Mouse (Mus musculus) CH12.LX (cell line): ENCODE results near the gene Usp18. TPM values are rescaled to one million over a fixed set of nuclear protein-coding genes. Genes with fewer than 3 reads are reported as not detected.
A peak's percentile ranks its signal among the peaks of the same experiment; 100 is the strongest.

Experiments
- DNase-seq: peaks from one replicate; pipeline ENCODE4 v3.0.0-alpha.2; 2013; ENCODE audit errors: extremely low read depth
- H3K27ac ChIP-seq: 2 replicates; pipeline ENCODE4 v1.5.1; 2012; ENCODE audit warnings: low read depth, mild to moderate bottlenecking, control low read depth, moderate library complexity; ENCODE audit not compliant: insufficient read depth
- H3K27me3 ChIP-seq: replicated peaks from 2 replicates; pipeline ENCODE3; 2012; ENCODE audit warnings: inconsistent platforms
- H3K36me3 ChIP-seq, 2 experiments: replicated peaks in 1 of 2; 2 replicates each; pipeline versions ENCODE3 to v1.6.1; 2012; ENCODE audit warnings: inconsistent platforms in 1 of 2, low read length in 1 of 2, mild to moderate bottlenecking in 1 of 2, mixed read lengths in 1 of 2, moderate library complexity in 1 of 2; ENCODE audit not compliant: control insufficient read depth in 1 of 2, insufficient read depth in 1 of 2
- H3K4me1 ChIP-seq, 2 experiments: 2 replicates each; pipeline ENCODE4 v1.6.1; 2012; ENCODE audit warnings: inconsistent platforms in 1 of 2, moderate library complexity in 1 of 2; ENCODE audit not compliant: insufficient read depth in 2 of 2, control insufficient read depth in 1 of 2
- H3K4me2 ChIP-seq: 2 replicates; pipeline ENCODE4 v1.6.1; 2012; ENCODE audit warnings: low read depth, mild to moderate bottlenecking, control low read depth; ENCODE audit not compliant: poor library complexity, insufficient read depth, severe bottlenecking
- H3K4me3 ChIP-seq, 3 experiments: fragments of 150-350 bp in 1 of 3; sonication (generic) in 1 of 3; replicated peaks in 1 of 3; 2 replicates each; pipeline versions ENCODE3 to v1.5.1; 2011 to 2012; ENCODE audit warnings: low read depth in 2 of 3, low read length in 2 of 3, mild to moderate bottlenecking in 2 of 3, moderate library complexity in 2 of 3, control low read depth in 1 of 3, improper control_type of control experiment in 1 of 3, inconsistent platforms in 1 of 3, mixed read lengths in 1 of 3; ENCODE audit not compliant: poor library complexity in 1 of 3
- H3K79me2 ChIP-seq: replicated peaks from 2 replicates; pipeline ENCODE4 v1.6.1; 2012; ENCODE audit warnings: mild to moderate bottlenecking, moderate library complexity; ENCODE audit not compliant: control insufficient read depth, poor library complexity, insufficient read depth, severe bottlenecking; ENCODE audit errors: extremely low read depth
- H3K9ac ChIP-seq: 2 replicates; pipeline ENCODE4 v1.6.1; 2012; ENCODE audit warnings: low read depth, mild to moderate bottlenecking, control low read depth, moderate library complexity; ENCODE audit not compliant: insufficient read depth
- H3K9me3 ChIP-seq: replicated peaks from 2 replicates; pipeline ENCODE3; 2012; ENCODE audit warnings: low read length, inconsistent platforms, mixed read lengths
- CTCF ChIP-seq, 2 experiments: IDR thresholded peaks in 1 of 2; conservative IDR thresholded peaks in 1 of 2; 2 replicates each; pipeline ENCODE4 v1.5.1; 2011 to 2012; ENCODE audit warnings: low read depth in 2 of 2, low read length in 2 of 2, improper control_type of control experiment in 1 of 2, inconsistent platforms in 1 of 2, mild to moderate bottlenecking in 1 of 2, moderate library complexity in 1 of 2
- EP300 ChIP-seq: IDR thresholded peaks from 2 replicates; pipeline ENCODE4 v1.6.1; 2011; ENCODE audit warnings: low read length, improper control_type of control experiment
- GABPA ChIP-seq: IDR thresholded peaks from 2 replicates; pipeline ENCODE4 v1.6.1; 2012; ENCODE audit warnings: low read depth, low read length, improper control_type of control experiment, inconsistent platforms; ENCODE audit not compliant: insufficient replicate concordance
- JUN ChIP-seq: IDR thresholded peaks from 2 replicates; pipeline ENCODE4 v1.6.1; 2011; ENCODE audit warnings: low read depth, mild to moderate bottlenecking, low read length, improper control_type of control experiment, moderate library complexity; ENCODE audit not compliant: insufficient read depth
- JUND ChIP-seq: conservative IDR thresholded peaks from 2 replicates; pipeline ENCODE4 v1.6.1; 2011; ENCODE audit warnings: low read depth, low read length, improper control_type of control experiment
- MAFK ChIP-seq: IDR thresholded peaks from 2 replicates; pipeline ENCODE4 v1.6.1; 2011; ENCODE audit warnings: low read length, improper control_type of control experiment; ENCODE audit not compliant: insufficient replicate concordance
- MAZ ChIP-seq: IDR thresholded peaks from 2 replicates; pipeline ENCODE4 v1.6.1; 2012; ENCODE audit warnings: low read depth, mild to moderate bottlenecking, inconsistent platforms, low read length, improper control_type of control experiment, moderate library complexity
- MYC ChIP-seq: IDR thresholded peaks from 2 replicates; pipeline ENCODE4 v1.6.1; 2011; ENCODE audit warnings: low read depth, mild to moderate bottlenecking, improper control_type of control experiment, low read length
- NRF1 ChIP-seq: IDR thresholded peaks from 2 replicates; pipeline ENCODE4 v1.6.1; 2014; ENCODE audit warnings: low read depth, mild to moderate bottlenecking, inconsistent platforms, low read length, improper control_type of control experiment, moderate library complexity
- POLR2AphosphoS2 ChIP-seq: IDR thresholded peaks from 2 replicates; pipeline ENCODE4 v1.6.1; 2011; ENCODE audit warnings: low read depth, low read length, improper control_type of control experiment
- RAD21 ChIP-seq: IDR thresholded peaks from 2 replicates; pipeline ENCODE4 v1.6.1; 2011; ENCODE audit warnings: low read depth, mild to moderate bottlenecking, low read length, improper control_type of control experiment, moderate library complexity
- RCOR1 ChIP-seq: conservative IDR thresholded peaks from 2 replicates; pipeline ENCODE4 v1.6.1; 2012; ENCODE audit warnings: low read depth, mild to moderate bottlenecking, inconsistent platforms, low read length, improper control_type of control experiment
- SIN3A ChIP-seq: IDR thresholded peaks from 2 replicates; pipeline ENCODE4 v1.6.1; 2012; ENCODE audit warnings: low read length, improper control_type of control experiment, inconsistent platforms
- SMC3 ChIP-seq: IDR thresholded peaks from 2 replicates; pipeline ENCODE4 v1.6.1; 2011; ENCODE audit warnings: low read depth, low read length, improper control_type of control experiment
- TBP ChIP-seq: conservative IDR thresholded peaks from 2 replicates; pipeline ENCODE4 v1.6.1; 2011; ENCODE audit warnings: low read depth, low read length, improper control_type of control experiment
- TCF12 ChIP-seq: IDR thresholded peaks from 2 replicates; pipeline ENCODE4 v1.6.1; 2014; ENCODE audit warnings: low read depth, mild to moderate bottlenecking, inconsistent platforms, low read length, improper control_type of control experiment
- UBTF ChIP-seq: IDR thresholded peaks from 2 replicates; pipeline ENCODE4 v1.6.1; 2012; ENCODE audit warnings: low read depth, mild to moderate bottlenecking, inconsistent platforms, low read length, improper control_type of control experiment, moderate library complexity
- USF1 ChIP-seq: IDR thresholded peaks from 2 replicates; pipeline ENCODE4 v1.6.1; 2014; ENCODE audit warnings: low read depth, mild to moderate bottlenecking, inconsistent platforms, low read length, improper control_type of control experiment
- USF2 ChIP-seq: conservative IDR thresholded peaks from 2 replicates; pipeline ENCODE4 v1.6.1; 2011; ENCODE audit warnings: low read depth, low read length, improper control_type of control experiment
- ZKSCAN1 ChIP-seq: IDR thresholded peaks from 2 replicates; pipeline ENCODE4 v1.6.1; 2012; ENCODE audit warnings: low read depth, inconsistent platforms, low read length, improper control_type of control experiment, borderline replicate concordance
- ZMIZ1 ChIP-seq: IDR thresholded peaks from 2 replicates; pipeline ENCODE4 v1.6.1; 2012; ENCODE audit warnings: low read depth, mild to moderate bottlenecking, inconsistent platforms, low read length, improper control_type of control experiment
- dilution Hi-C: fragments of 300-500 bp; cut with MboI; formaldehyde crosslinking; loops from 2 replicates; pipeline ENCODE4 v1.14.3; 2020; ENCODE audit warnings: low sequenced_read_pairs; ENCODE audit not compliant: extremely low pct_unique_long_range_greater_than_20kb, extremely low pct_ligation_motif_present
- in situ Hi-C: fragments of 300-500 bp; cut with MboI; formaldehyde crosslinking; loops from 3 replicates; pipeline ENCODE4 v1.14.3; 2019; ENCODE audit warnings: low sequenced_read_pairs, low pct_ligation_motif_present, low pct_unique_long_range_greater_than_20kb, mixed read lengths
- polyA plus RNA-seq: library from polyadenylated mRNA; unstranded; fragments of >175 nt; gene quantifications from 2 replicates; pipeline ENCODE4 v1.2.1, GENCODE M21; 2012; ENCODE audit warnings: low read depth; ENCODE audit not compliant: insufficient read length
- total RNA-seq, 2 experiments: library from RNA; depleted of rRNA; stranded (reverse); fragments of 300-350 nt in 1 of 2; fragments of >200 nt in 1 of 2; gene quantifications; 2 replicates each; pipeline ENCODE4 v1.2.3; 2012 to 2014

Gene Usp18
- total and polyA plus RNA-seq, 3 experiments = 0.36 to 1.5 (median 1.3) TPM

GRCm38 (mm10) chr6:121274356-121274755 is 28.6 kb downstream of the Usp18 start:
- in situ Hi-C loops = no loop called here
- Histone ChIP-seq H3K9ac (no peak overlapping the region), H3K36me3 (peaks cover 0 to 10% of the 10 kb centered on the region in 2 experiments), H3K4me2 (no peak overlapping the region), H3K4me1 (peaks cover 5 to 19% of the 10 kb centered on the region in 2 experiments; a peak in 2 of 4 replicates), H3K9me3 (peaks cover 2% of the 10 kb centered on the region), H3K27ac (no peak overlapping the region), H3K4me3 (no peak overlapping the region), H3K79me2 (no peaks in the 10 kb centered on the region), H3K27me3 (peaks cover 26% of the 10 kb centered on the region)
- dilution Hi-C loops = no loop called here
- DNase-seq = peak; percentile 74
- TF ChIP-seq CTCF (conservative IDR thresholded peaks at IDR 0.05 in 1 of 2, IDR thresholded peaks at IDR 0.05 in 1 of 2; ENCODE audit: low read depth in 2 of 2, low read length in 2 of 2) (peak; percentile 77), USF2 (no peak), RAD21 (peak; percentile 59), MAZ (peak; percentile 48; the same call in 1 of the 2 replicates), NRF1 (no peak), SMC3 (peak; percentile 67)

- TF ChIP-seq EP300 (0 out of 2 replicates have a peak, but pooled peaks have one; percentile 12), SMC3 (no peak), RCOR1 (no peak), TCF12 (no peak), NRF1 (peak; percentile 49; the same call in 1 of the 2 replicates), TBP (no peak), ZMIZ1 (no peak), SIN3A (no peak)
- TF ChIP-seq, all 38 proteins: peak for 2
- H3K9ac ChIP-seq = no peak overlapping the region
- H3K4me1 ChIP-seq = peaks cover 0 to 4% of the 10 kb centered on the region in 2 experiments; a peak in 2 of 4 replicates
- dilution Hi-C loops (no loop called here), in situ Hi-C loops (no loop called here)
- no peak overlapping the region for H3K27ac ChIP-seq
- no peaks in the 10 kb centered on the region for H3K36me3 ChIP-seq
- no peak overlapping the region for H3K4me3 ChIP-seq
- DNase-seq = no peak
- H3K4me2 ChIP-seq = no peak overlapping the region
- H3K27me3 ChIP-seq = peaks cover 15% of the 10 kb centered on the region
- no peaks in the 10 kb centered on the region for H3K9me3 ChIP-seq
- no peaks in the 10 kb centered on the region for H3K79me2 ChIP-seq
Observed at GRCm38 (mm10) chr6:121284132-121284531, 38.4 kb downstream of the Usp18 start.

GRCm38 (mm10) chr6:121299317-121299716 is 53.6 kb downstream of the Usp18 start:
- H3K79me2 ChIP-seq = no peaks in the 10 kb centered on the region
- H3K36me3 ChIP-seq = no peaks in the 10 kb centered on the region
- H3K9me3 ChIP-seq = no peaks in the 10 kb centered on the region
- no peak overlapping the region for H3K4me2 ChIP-seq
- TF ChIP-seq UBTF (no peak), JUND (no peak), JUN (no peak), USF1 (no peak), USF2 (no peak), RCOR1 (no peak), GABPA (no peak), ZKSCAN1 (no peak), POLR2AphosphoS2 (no peak), MYC (no peak), MAFK (no peak)
- DNase-seq = no peak
- H3K9ac ChIP-seq = no peak overlapping the region
- H3K27me3 ChIP-seq = peaks cover 86% of the 10 kb centered on the region
- dilution Hi-C loops (no loop called here), in situ Hi-C loops (no loop called here)
- peaks cover 0 to 3% of the 10 kb centered on the region in 2 experiments; a peak in 2 of 4 replicates for H3K4me1 ChIP-seq
- H3K27ac ChIP-seq = no peak overlapping the region
- H3K4me3 ChIP-seq = no peak overlapping the region
